Mouse (Mus musculus) right cerebral cortex, postnatal 4 days (tissue): Measurements from ENCODE around the gene Mettl6.

Experiments
- DNase-seq: peaks from one replicate; pipeline ENCODE4 v3.0.0-alpha.2; 2022

Gene Mettl6

DNA sequence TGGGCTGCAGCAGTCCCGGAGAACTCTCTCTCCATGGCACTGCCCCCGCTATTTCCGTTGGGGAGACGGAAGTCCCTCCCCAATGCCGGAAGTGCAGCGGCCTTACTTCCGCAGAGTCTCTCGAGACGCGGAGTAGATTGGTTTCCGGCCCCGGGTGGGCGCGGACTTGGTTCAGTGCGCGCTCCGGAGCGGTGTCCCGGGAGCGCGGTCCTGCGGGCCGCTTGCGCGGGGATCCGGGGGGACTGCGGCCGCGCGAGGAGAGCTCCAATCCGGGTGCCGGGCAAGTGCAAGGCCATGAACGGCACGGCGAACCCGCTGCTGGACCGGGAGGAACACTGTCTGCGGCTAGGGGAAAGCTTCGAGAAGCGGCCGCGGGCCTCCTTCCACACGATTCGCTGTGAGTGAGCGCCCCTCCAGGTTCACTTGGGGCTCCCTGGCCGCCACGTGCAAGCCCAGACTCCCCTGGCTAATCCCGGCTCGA is at the start of gene Mettl6:
TSS of gene Mettl6 (minus strand) at position 66 of the 481 bp plus-strand sequence.
- peak; percentile 84 for DNase-seq

- DNase-seq = no peak
Observed at GRCm38 (mm10) chr14:31543885-31544442, 49.1 kb upstream of the Mettl6 start.

- DNase-seq = no peak
Observed at GRCm38 (mm10) chr14:31537298-31537697, 42.5 kb upstream of the Mettl6 start.

- no peak for DNase-seq
Observed at GRCm38 (mm10) chr14:31532656-31533055, 37.8 kb upstream of the Mettl6 start.

DNA sequence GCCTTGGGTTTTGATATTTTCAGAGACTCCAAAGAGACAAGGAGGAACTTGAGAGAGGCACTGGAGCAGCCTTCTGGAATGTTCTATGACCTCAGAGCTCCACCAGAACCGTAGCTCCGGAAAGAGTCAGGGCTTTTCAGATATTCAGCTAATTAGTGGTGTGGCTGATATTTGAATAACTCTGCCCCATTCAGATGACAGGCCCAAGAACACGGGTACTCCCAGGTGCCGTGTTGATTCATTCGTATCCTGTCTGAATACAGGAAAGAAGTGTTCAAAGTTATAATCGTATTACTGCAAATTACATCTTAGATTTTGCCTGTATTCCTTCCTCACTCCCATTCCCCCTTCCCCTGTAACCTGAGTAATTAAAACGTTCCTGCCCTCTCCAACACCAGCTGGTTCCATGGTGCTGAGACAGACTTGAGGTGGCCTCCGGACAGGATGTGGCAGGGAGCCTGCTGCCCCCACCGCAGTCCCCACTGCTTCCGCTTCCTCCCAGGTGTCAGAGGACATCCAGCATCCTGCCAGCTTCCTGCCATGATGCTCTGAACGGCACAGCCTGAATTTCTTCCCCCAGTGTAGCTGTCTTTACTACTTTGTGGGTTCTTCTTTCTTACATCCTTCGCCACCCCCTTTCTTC is 36.8 kb upstream of the Mettl6 start:
- DNase-seq = no peak

DNA sequence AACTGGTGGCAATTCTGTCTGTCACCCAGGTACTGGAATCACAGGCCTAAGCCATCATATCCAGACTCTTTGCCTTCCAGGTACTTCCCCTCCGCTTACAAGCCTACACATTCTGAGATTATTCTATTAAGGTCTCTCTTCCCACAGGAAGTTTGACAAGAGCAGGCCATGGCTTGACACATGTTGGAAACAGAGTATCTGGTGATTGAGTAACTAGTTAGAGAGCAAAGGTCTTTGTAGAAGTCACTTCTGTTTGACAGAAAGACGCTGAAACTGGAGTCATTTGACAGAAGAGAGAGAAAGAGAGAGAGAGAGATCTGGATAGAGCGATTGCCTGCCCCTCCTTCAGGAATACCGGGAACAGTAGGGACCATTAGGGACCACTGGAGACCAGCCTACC is 36.0 kb upstream of the Mettl6 start:
- no peak for DNase-seq

GRCm38 (mm10) chr14:31525040-31525810 is 30.4 kb upstream of the Mettl6 start:
- no peak for DNase-seq

GRCm38 (mm10) chr14:31521318-31521717 is 26.5 kb upstream of the Mettl6 start:
- no peak for DNase-seq

DNA sequence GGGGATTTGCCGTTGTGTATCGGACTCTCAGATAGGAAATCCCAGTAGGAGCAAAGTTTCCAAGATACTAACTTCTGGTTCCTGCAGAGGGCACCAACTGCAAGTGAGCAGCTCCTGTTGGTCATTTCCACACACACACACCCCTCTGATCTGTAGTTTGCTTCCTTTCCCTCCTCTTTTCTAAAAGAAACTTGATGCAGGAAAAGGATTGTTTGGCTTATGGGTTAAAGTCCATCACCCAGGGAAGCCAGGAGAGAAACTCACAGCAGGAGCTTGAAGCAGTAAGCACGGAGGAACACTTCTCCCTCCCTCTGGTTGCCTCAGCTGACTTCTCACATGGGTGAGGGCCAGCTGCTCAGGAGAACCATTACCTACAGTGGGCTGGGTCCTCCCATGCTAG is 24.3 kb upstream of the Mettl6 start:
- no peak for DNase-seq

- DNase-seq = no peak
Observed at GRCm38 (mm10) chr14:31515895-31516294, 21.1 kb upstream of the Mettl6 start.

GRCm38 (mm10) chr14:31510322-31510721 is 15.5 kb upstream of the Mettl6 start:
- no peak for DNase-seq

GRCm38 (mm10) chr14:31509911-31510310 is 15.1 kb upstream of the Mettl6 start:
- DNase-seq = peak; percentile 16

DNA sequence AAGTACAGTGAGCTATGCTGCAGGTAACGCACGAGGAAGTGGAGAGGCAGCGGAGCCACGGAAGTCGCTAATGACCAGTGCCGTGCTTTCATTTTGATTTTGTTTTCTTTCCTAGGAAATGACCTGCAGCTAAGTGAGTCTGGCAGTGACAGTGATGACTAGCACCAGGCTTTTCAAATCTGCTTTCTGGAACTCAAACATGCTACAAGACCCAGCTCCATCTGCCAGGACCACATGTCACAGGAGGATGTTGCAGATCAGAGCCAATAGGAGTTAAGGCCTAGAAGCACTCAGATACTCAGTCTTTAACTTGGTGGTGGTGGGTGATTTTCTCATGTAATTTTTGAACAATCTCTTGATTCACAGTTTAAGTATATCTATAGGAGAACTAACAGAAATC is 11.6 kb upstream of the Mettl6 start:
- no peak for DNase-seq

DNA sequence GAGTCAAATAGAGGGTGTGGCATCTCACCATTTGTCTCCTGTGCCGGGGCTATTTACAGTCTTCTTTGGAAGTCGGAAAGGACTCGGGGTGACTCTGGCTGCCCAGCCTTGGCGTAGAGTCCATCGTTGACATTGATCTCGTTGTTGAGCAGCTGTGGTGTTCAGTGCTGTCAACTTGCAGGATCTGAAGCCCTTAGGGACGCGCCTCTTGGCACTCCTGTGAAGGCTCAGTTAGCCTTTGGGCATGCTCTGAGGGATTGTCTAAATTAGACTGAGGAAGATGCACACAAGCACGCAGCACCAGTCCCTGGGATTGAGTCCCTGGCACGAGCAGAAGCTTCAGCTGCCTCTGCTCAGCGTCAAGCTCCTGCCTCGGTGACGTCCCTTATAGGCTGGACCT is 8.6 kb upstream of the Mettl6 start:
- DNase-seq = no peak

DNA sequence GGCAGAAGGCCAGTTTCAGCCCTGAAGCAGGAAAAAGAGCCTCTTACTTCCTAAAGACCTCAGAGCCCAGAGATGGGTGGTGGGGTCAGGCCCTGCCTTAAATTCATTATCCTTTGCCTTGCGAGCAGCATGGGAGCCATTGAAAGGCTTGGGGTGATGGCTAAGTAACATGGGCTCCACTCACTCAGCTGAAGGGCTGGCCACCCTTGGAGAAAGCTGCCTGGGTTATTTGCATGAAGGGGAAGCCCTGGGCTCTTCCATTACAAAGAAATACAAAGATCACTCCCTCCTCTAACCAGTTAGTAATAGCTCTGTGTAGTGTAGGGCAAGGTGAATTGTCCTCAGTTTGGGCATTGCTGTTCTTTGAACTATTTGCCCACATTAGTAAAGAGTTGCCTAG is 4.7 kb upstream of the Mettl6 start:
- no peak for DNase-seq

GRCm38 (mm10) chr14:31496241-31496646 is 1.4 kb upstream of the Mettl6 start:
- DNase-seq = no peak

DNA sequence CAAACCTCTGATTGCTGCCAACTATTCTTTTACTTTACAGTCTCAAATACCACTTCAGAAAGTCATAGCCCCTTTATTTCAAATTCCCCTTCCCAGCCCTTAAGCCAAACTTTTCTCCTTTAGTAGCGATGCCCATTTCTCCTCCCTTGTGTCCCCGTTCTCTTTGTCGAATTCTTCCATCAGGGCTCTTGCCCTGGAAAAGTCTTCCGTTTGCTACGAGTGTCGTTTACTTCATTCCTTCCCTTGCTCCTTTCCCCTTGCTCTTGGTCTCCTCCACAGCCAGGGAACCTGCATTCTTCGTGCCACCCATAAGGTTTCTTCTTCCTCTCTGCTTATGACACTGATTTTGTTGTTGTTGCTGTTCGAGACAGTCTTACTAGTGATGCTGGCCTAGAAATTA is 698 bp upstream of the Mettl6 start:
- DNase-seq = no peak

DNA sequence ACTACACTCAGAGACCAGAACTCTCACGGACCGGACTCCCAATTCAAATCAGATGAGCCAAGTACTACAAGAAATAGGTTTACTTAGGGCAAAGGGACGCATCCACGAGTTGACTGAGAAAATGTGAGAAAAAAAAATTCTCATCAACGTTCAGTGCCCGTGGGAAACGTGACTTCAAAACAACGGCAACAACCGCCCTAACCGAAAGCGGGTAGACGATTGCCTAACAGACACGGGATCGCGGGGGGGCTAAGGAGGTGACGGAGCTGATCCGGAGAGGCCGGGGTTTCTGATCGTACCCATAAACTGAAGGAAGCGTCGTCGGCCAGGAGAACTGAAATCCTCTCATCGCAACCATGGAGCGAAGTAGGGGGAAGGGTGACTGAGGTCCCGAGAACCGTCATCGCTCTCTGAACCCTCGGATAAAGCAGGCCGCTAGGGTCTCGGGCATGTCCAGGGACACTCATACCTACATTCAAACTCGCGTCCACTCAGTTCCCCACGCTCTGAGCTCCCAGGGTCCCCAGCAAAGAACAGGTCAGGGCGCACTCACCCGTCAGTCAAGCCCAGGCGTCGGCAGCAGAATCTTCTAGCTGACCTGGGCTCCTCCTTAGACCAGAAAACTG is 378 bp downstream of the Mettl6 start, which contains the start of gene Eaf1:
TSS of gene Eaf1 (plus strand) at position 51 of the 626 bp plus-strand sequence.
- DNase-seq = no peak

GRCm38 (mm10) chr14:31493901-31494300 is 939 bp downstream of the Mettl6 start:
- no peak for DNase-seq

- DNase-seq = no peak
Observed at GRCm38 (mm10) chr14:31488055-31488454, 6.8 kb downstream of the Mettl6 start.

DNA sequence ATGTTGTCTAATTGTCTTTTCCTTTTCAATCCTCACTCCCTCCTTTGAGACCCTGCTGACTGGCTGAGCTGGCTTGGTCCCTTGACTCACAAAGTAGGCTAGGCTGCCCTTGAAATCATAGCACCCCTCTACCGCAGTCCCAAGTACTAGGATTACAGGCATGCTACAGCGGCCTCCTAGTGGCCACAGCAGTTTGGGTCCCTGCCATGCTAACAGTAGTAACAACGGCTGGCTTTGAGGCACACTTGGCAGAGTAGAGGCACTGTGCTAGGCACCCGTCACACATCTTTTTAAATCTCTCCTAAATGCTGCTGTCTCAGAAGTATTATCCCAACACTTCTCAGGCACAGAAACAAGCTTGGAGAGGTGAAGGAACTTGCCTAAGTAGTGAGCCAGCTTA is 8.4 kb downstream of the Mettl6 start:
- DNase-seq = no peak

DNA sequence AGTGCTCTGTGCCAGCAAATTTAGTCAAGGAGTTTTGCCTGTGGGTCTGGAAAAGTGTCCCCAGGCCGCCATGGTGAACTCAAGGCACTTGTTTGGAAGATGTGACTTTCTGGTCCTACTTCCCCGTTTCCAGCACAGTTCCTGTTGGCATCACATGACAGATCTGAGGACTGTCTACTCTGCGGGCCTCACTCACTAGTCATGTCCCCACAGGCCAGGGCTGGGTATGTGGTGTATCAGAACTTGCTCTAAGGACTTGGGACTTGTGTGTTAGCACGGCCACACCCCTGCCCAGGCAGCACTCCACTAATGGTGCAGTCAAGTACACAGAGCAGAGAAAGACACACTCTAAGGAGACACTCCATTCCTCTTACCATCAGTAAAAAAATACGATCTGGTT is 12.4 kb downstream of the Mettl6 start:
- DNase-seq = no peak

DNA sequence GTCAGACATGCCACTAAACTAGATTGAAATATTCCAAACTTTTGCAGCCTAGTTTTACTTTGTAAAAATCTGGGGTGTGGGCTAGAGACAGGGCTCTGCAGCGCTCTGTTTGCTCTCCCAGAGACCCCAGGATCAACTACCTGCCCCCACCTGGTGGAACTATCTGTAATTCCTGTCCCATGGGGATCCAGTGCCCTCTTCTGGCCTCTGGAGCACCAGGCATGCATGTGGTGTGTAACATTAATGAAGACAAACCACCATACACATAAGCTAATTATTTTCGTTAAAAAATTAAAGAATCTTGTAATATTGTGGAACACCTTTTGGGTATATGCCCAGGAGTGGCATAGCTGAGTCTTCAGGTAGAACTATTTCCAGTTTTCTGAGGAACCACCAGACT is 21.5 kb downstream of the Mettl6 start:
- DNase-seq = no peak
